Mouse (Mus musculus): Measurements from ENCODE around the gene Gm45837. TPM values are rescaled to one million over a fixed set of nuclear protein-coding genes. Genes with fewer than 3 reads are reported as not detected.

Gm45837 gene
- polyA plus RNA-seq, 1 experiment from 2014 or later, result not detected

DNA sequence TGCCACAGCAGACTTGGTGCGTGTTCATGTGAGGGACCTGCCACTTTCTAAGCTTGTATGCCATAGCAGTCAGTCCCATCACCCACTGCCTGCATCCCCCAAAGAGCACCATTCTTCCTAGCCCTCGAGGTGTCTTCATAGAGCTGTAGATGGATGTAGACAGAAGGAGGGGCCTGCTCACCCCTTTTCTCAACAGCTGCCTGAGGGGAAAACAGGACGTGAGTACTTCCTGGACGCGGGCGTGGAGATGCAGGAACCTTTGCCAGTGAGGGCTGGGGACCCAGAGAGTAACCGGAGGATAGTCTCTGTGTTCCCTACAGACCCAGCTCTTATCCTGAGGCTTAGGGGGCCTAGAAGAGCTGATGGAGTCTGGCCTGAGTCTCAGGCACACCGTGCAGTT is 47.1 kb downstream of the Gm45837 start:
- DNase-seq, result no peak
- no peak for TF ChIP-seq CTCF (IDR thresholded peaks at IDR 0.05; ENCODE audit: low read depth)
- WGBS, result 51% methylated on average over 8 of the region's 8 CpGs
- Histone ChIP-seq H3K9ac (no peak overlapping the region), H3K36me3 (ENCODE audit: insufficient read depth) (no peaks in the 10 kb centered on the region), H3K4me1 (ENCODE audit: insufficient read depth) (peaks cover 6% of the 10 kb centered on the region), H3K27me3 (ENCODE audit: insufficient read depth, low read length) (peaks cover 5% of the 10 kb centered on the region; the same call in 1 of the 2 replicates), H3K4me2 (no peak overlapping the region), H3K27ac (ENCODE audit: low read depth) (no peak overlapping the region), H3K9me3 (ENCODE audit: low read depth, low read length) (no peaks in the 10 kb centered on the region), H3K4me3 (ENCODE audit: low read depth, low read length) (no peak overlapping the region)
- no peak for ATAC-seq (ENCODE audit: insufficient read depth)

DNA sequence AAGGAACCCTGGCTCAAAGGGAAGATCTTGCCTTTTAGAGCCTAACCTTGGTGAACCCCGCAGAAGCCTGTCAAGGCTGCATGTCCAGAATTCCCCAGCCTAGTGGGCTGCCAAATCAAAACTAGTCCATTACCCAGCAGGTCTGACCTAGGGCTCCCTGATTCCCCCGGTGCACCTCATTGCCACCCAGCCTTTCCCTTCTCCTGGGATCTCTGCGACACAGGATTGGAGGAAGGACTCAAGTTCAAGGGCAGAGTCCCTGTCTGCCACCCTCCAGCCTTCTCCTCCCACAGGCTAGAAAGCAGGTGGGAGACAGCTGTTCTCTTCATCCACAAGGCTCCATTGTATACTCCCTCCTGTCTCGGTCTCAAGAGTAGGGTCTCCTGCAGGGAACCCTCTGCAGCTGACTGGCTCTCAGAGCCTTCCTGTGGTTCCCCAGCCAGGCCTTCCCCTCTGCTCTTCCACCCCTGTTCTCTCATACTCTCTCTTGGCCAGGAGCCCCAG is 47.6 kb downstream of the Gm45837 start:
- H3K9me3 ChIP-seq (ENCODE audit: low read depth, low read length), result no peaks in the 10 kb centered on the region
- H3K9ac ChIP-seq, result no peak overlapping the region
- no peak overlapping the region for H3K4me3 ChIP-seq (ENCODE audit: low read depth, low read length)
- WGBS, result 56% methylated on average over 4 of the region's 4 CpGs
- no peaks in the 10 kb centered on the region for H3K36me3 ChIP-seq (ENCODE audit: insufficient read depth)
- peaks cover 6% of the 10 kb centered on the region for H3K4me1 ChIP-seq (ENCODE audit: insufficient read depth)
- H3K27ac ChIP-seq (ENCODE audit: low read depth), result no peak overlapping the region
- H3K27me3 ChIP-seq (ENCODE audit: insufficient read depth, low read length), result peaks cover 5% of the 10 kb centered on the region; the same call in 1 of the 2 replicates
- ATAC-seq (ENCODE audit: insufficient read depth) (no peak), DNase-seq (no peak)
- H3K4me2 ChIP-seq, result no peak overlapping the region
- no peak for TF ChIP-seq CTCF (IDR thresholded peaks at IDR 0.05; ENCODE audit: low read depth)

DNA sequence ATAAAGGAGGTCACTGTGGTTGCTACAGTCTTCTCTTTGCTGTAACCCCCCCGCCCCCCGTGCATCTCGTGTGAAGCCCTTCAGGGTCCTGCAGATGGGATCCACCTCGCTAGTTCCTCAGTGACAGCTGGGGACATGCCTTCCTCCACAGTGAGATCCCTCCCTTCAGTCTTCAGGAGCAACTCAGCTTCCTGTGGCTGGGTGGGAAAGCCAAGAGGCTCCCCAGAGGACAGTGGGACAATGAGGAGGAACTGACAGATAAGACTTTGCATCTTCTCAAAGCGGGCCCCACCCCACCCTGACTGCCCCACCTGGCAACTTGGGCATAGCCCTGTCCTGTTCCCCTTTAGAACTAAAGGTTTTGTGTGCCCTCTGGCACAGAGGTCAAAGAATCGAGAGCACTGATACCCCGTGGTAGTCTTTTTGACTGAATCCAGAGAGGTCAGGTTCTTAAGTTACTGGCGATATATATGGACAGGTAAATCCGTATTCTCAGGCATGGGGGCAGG is 48.7 kb downstream of the Gm45837 start:
- TF ChIP-seq CTCF (IDR thresholded peaks at IDR 0.05; ENCODE audit: low read depth), result no peak
- no peak for ATAC-seq (ENCODE audit: insufficient read depth)
- Histone ChIP-seq H3K4me1 (ENCODE audit: insufficient read depth) (peaks cover 6% of the 10 kb centered on the region), H3K9ac (no peak overlapping the region), H3K4me2 (no peak overlapping the region), H3K9me3 (ENCODE audit: low read depth, low read length) (no peaks in the 10 kb centered on the region), H3K36me3 (ENCODE audit: insufficient read depth) (no peaks in the 10 kb centered on the region), H3K27ac (ENCODE audit: low read depth) (no peak overlapping the region), H3K27me3 (ENCODE audit: insufficient read depth, low read length) (peaks cover 5% of the 10 kb centered on the region; the same call in 1 of the 2 replicates), H3K4me3 (ENCODE audit: low read depth, low read length) (no peak overlapping the region)
- 57% methylated on average over 9 of the region's 9 CpGs for WGBS
- DNase-seq, result no peak

DNA sequence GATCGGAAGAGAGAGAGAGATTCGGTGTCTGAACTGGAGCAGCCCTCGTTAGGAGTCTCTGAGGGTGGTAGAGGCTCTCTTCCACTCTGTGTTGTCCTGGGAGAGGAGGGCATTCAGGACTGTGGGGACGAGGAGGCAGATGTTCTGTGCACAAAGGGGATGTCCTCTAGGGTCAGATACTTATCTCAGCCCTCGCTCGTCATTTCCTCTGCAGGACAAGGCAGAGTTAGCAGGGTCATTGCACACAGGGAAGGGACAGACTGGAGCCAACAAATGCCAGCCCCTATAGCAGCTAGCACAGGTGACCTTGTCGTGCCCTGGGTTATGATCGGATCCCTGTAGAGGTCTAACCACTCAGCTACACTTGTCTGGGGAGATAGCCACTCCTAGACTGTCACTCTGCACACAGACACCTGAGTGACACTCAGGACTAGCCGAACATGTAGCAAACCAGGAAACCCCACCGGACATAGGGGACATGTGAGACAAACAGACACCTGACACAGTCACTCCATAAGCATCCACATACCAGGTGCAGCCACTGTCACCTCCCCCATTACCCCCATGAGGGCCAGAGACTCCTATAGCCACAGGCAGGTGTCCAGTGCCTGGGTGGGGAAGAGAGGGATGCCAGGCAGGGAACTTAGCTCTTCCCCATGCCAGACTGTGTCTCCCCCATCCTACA is 49.4 kb downstream of the Gm45837 start:
- Histone ChIP-seq H3K4me1 (ENCODE audit: insufficient read depth) (peaks cover 6% of the 10 kb centered on the region), H3K27me3 (ENCODE audit: insufficient read depth, low read length) (peaks cover 5% of the 10 kb centered on the region; the same call in 1 of the 2 replicates), H3K36me3 (ENCODE audit: insufficient read depth) (no peaks in the 10 kb centered on the region), H3K9ac (peak overlapping the region; percentile 11), H3K4me3 (ENCODE audit: low read depth, low read length) (no peak overlapping the region), H3K4me2 (no peak overlapping the region), H3K27ac (ENCODE audit: low read depth) (no peak overlapping the region), H3K9me3 (ENCODE audit: low read depth, low read length) (no peaks in the 10 kb centered on the region)
- ATAC-seq (ENCODE audit: insufficient read depth), result no peak
- no peak for DNase-seq
- no peak for TF ChIP-seq CTCF (IDR thresholded peaks at IDR 0.05; ENCODE audit: low read depth)
- 51% methylated on average over 10 of the region's 10 CpGs for WGBS

DNA sequence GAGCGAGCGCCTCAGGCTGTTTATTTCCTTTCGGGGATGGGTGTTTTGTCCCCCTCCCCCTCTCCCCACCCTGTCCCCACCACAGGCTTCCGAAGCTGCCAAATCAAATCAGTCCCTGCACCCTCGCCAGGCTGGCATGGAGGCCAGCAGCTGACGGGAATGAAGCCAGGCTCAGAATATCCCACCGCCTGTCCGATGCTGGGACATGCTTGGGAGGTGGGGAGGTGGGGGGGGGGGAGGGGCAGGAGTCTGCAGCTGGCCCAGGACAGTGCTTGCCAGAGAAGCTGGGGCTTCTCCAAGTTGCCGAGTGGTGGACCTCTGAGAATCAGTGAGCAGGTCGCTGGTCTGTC is 49.9 kb downstream of the Gm45837 start:
- H3K4me1 ChIP-seq (ENCODE audit: insufficient read depth), result peaks cover 6% of the 10 kb centered on the region
- peak overlapping the region; percentile 11; the same call in 1 of the 2 replicates for H3K9ac ChIP-seq
- H3K36me3 ChIP-seq (ENCODE audit: insufficient read depth), result no peaks in the 10 kb centered on the region
- H3K9me3 ChIP-seq (ENCODE audit: low read depth, low read length), result no peaks in the 10 kb centered on the region
- WGBS, result 24% methylated on average over 10 of the region's 10 CpGs
- H3K27ac ChIP-seq (ENCODE audit: low read depth), result no peak overlapping the region
- H3K4me3 ChIP-seq (ENCODE audit: low read depth, low read length), result no peak overlapping the region
- peaks cover 5% of the 10 kb centered on the region; the same call in 1 of the 2 replicates for H3K27me3 ChIP-seq (ENCODE audit: insufficient read depth, low read length)
- no peak for TF ChIP-seq CTCF (IDR thresholded peaks at IDR 0.05; ENCODE audit: low read depth)
- DNase-seq (peak; percentile 23), ATAC-seq (ENCODE audit: insufficient read depth) (peak; percentile 31; the same call in 1 of the 2 replicates)
- H3K4me2 ChIP-seq, result no peak overlapping the region

DNA sequence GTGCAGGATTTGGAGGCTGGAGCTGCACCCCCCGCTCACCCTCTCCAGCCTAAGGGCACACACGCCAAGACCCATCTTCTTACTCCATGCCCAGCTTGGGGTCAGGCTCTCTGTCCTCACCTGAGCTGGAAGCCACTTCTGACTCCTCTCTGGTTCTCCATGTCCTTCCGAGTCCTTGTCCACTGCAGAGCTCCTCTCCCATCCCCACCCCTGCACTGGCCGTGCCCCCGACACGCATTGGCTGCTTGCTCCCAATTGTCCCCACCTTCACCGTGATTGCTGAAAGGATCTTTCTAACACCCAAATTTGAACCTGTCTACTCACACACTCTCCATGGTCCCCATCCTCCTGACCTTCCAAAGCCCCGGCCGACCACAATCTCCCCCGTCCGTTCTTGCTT is 50.9 kb downstream of the Gm45837 start:
- Histone ChIP-seq H3K27ac (ENCODE audit: low read depth) (no peak overlapping the region), H3K9ac (no peak overlapping the region), H3K4me2 (no peak overlapping the region), H3K4me3 (ENCODE audit: low read depth, low read length) (no peak overlapping the region), H3K9me3 (ENCODE audit: low read depth, low read length) (no peaks in the 10 kb centered on the region), H3K36me3 (ENCODE audit: insufficient read depth) (no peaks in the 10 kb centered on the region), H3K27me3 (ENCODE audit: insufficient read depth, low read length) (peaks cover 5% of the 10 kb centered on the region; the same call in 1 of the 2 replicates), H3K4me1 (ENCODE audit: insufficient read depth) (peaks cover 6% of the 10 kb centered on the region)
- DNase-seq (no peak), ATAC-seq (ENCODE audit: insufficient read depth) (no peak)
- TF ChIP-seq CTCF (IDR thresholded peaks at IDR 0.05; ENCODE audit: low read depth), result no peak
- WGBS, result 64% methylated on average over 11 of the region's 11 CpGs

DNA sequence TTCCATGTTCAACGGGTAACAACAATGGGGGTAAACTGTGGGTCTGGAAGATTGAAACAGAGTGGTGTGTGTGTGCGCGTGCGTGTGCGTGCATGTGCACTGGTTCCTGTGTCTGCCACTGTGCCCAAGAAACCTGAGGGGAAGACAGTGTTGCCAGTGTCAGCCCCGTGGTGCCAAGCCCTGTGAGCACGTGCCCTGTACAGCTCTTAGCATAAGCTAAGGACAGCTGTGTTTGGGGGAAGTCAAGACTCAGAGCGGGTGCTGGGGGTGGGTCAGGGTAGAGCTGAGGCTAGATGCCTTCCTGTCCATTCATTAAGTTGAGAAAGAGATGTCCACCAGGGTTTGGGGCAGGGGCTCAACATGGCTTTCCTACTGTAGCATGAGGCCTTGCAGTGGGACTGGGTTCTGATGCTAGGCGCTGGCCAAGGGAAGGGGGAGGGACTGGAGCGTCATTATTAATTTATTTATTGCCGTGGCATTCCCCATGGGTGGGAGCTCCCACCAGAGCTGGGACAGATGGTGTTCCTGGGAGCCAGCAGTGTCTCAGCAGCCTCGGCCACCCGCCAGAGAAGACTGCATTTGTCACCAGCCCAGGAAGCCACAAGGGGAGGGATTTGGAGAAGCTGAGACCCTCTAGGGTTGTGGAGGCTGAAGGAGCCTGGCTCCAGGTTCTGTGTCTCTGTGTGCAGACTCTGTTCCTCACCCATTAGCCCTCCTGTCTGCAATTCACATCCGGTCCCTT is 51.8 kb downstream of the Gm45837 start:
- Histone ChIP-seq H3K36me3 (ENCODE audit: insufficient read depth) (no peaks in the 10 kb centered on the region), H3K27me3 (ENCODE audit: insufficient read depth, low read length) (peaks cover 5% of the 10 kb centered on the region; the same call in 1 of the 2 replicates), H3K4me1 (ENCODE audit: insufficient read depth) (peaks cover 11% of the 10 kb centered on the region), H3K4me2 (no peak overlapping the region), H3K4me3 (ENCODE audit: low read depth, low read length) (no peak overlapping the region), H3K9me3 (ENCODE audit: low read depth, low read length) (no peaks in the 10 kb centered on the region), H3K9ac (no peak overlapping the region), H3K27ac (ENCODE audit: low read depth) (no peak overlapping the region)
- no peak for TF ChIP-seq CTCF (IDR thresholded peaks at IDR 0.05; ENCODE audit: low read depth)
- peak; percentile 62 for DNase-seq
- WGBS, result 67% methylated on average over 14 of the region's 14 CpGs
- no peak for ATAC-seq (ENCODE audit: insufficient read depth)

Data from lung, embryonic 14.5 days (tissue).